Mouse (Mus musculus): ENCODE data around the gene Ets2.

DNA sequence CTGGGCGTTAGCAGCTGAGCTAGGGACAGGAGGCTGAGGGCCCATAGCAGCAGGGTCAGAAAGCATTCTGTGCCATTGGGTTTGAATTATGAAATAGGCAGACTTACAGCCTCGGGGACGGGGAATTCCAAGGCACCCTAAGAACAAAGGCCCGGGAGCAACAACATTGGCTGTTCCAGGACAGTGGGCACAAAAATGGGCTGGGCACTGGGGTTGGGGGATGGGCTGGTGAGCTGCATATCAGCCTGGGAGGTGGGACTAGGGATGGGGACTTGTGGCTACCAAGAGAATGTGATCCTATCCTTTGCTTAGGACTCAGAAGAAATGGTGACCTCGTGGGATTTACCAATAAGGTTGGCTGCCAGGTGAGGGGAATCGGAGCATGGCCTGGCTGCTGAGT, 15.6 kb upstream of the Ets2 start:
- TF ChIP-seq CTCF (IDR thresholded peaks at IDR 0.05), result no peak
- TF ChIP-seq EP300 (IDR thresholded peaks at IDR 0.05; ENCODE audit: insufficient read depth, low read depth, low read length), result no peak
- no peak for TF ChIP-seq POLR2A (IDR thresholded peaks at IDR 0.05; ENCODE audit: insufficient read depth, low read depth, low read length)
